Mouse (Mus musculus) c-Kit-negative CD71-positive TER-119-positive erythroid progenitor cells, embryonic 14.5 days (primary cell): Measurements from ENCODE around the gene Bbip1.

Experiments
- DNase-seq: peaks from one replicate; pipeline ENCODE4 v3.0.0-alpha.2; 2013; ENCODE audit warnings: low read depth, low spot score

Bbip1 gene

DNA sequence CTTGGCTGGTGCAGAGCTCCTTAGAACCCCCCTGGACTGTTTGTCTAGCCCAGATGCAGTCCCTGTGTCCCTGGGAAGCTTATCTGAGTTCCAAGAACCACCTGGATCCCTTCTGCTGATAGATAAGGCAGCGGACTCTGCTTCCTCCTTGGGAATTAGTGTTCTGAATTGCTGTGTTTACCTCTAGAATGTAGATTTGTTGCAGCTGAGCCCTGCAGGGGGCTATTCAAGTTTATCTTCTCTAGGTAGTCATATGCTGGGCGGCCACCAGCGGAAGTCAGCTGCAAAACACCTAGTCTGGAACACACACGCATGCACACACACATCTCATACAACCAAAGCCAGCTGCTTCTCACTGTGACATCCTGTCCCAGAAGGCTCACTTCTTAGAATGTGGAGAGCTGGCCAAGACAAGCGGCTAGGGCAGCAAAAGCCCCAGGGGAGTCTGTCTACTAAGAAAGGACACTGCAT lies 53.6 kb downstream of the Bbip1 start:
- DNase-seq: peak; percentile 48

DNA sequence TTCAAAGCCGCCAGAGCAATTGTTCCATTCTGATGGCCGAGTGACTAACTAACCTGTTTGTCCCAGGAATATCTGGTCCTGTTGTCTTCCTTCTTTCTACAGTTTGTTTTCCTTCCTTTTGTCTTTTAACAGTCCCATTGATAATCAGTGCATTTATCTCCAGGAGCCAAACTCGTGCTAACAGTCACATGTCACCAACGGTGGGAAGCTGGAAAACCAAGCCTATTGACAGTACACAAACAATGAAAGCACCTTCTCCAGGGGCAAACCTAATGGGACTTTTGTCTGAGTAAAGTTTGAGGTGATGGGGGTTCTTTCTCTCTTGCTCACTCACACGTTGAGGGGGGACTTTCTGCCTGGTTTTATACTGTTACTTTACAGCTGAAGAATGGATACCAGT lies 54.2 kb downstream of the Bbip1 start:
- no peak for DNase-seq

GRCm38 (mm10) chr19:53889555-53889954 lies 54.9 kb downstream of the Bbip1 start:
- no peak for DNase-seq

- no peak for DNase-seq
Observed at GRCm38 (mm10) chr19:53888331-53888730, 56.1 kb downstream of the Bbip1 start.

GRCm38 (mm10) chr19:53887822-53888221 lies 56.6 kb downstream of the Bbip1 start:
- no peak for DNase-seq

- no peak for DNase-seq
Observed at GRCm38 (mm10) chr19:53886576-53887370, 57.7 kb downstream of the Bbip1 start.

DNA sequence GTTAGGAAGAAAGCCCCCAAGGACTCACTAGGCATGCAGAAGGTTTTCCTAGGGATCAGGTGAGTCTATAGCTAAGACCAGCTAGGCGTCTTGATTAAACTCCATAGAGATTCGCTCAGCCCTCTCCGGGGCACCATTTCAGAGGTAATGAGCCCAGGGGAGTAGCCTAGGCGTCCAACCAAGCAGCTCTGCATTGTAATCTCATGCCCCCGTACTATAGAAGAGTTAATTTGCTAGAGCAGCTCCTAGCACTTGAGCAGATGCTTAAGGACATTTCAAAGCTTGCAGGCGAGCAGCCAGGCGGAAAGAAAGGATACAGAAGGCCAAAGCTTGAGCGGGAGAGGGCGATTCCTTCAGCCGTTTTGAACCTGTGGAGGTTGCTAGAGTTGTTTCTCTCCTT lies 59.0 kb downstream of the Bbip1 start:
- no peak for DNase-seq

DNA sequence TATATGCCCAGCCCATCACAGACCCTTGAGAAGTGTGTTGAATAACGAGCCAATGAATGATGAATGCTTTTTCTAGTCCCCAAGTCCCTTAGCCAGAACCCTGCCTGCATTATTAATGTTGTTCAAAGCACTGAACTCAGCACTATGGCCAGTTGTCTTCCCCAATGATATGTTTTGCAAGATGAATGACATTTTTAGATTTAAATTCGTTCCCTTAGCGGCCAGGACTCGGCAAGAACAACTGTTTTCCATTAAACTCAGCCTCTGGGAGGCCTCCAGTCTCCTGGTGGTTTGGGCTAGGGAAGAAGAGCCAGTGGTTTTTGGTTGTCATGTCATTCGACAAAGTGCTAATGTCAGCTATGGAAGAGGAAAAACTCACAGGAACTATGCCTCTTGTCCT lies 62.6 kb downstream of the Bbip1 start:
- DNase-seq: no peak

- DNase-seq: no peak
Observed at GRCm38 (mm10) chr19:53880460-53880859, 64.0 kb downstream of the Bbip1 start.
